Mouse (Mus musculus) myocyte (in vitro differentiated cells): ENCODE measurements around the gene Abhd12b. TPM values are rescaled to one million over a fixed set of nuclear protein-coding genes. Genes with fewer than 3 reads are reported as not detected.

Experiments used
- H3K27me3 ChIP-seq: one replicate; pipeline ENCODE4 v1.6.1; 2011; ENCODE audit not compliant: control insufficient read depth, insufficient read depth, insufficient read length
- H3K36me3 ChIP-seq: one replicate; pipeline ENCODE4 v1.6.1; 2011; ENCODE audit not compliant: control insufficient read depth, insufficient read depth
- H3K4me2 ChIP-seq: one replicate; pipeline ENCODE4 v1.6.1; 2011; ENCODE audit warnings: low read depth, control low read depth
- H3K4me3 ChIP-seq: one replicate; pipeline ENCODE4 v1.5.1; 2011; ENCODE audit warnings: mild to moderate bottlenecking, control low read depth, moderate library complexity
- H3K79me2 ChIP-seq: one replicate; pipeline ENCODE4 v1.6.1; 2011; ENCODE audit not compliant: control insufficient read depth, insufficient read depth
- H3ac ChIP-seq: one replicate; pipeline ENCODE4 v1.6.1; 2011; ENCODE audit not compliant: control insufficient read depth, insufficient read length
- MYOD1 ChIP-seq, 3 experiments: IDR thresholded peaks; one replicate each; pipeline ENCODE4 v1.6.1; 2011; ENCODE audit warnings: control low read depth in 2 of 3, low read depth in 2 of 3, mild to moderate bottlenecking in 2 of 3, moderate library complexity in 1 of 3; ENCODE audit not compliant: insufficient read length in 2 of 3, control insufficient read depth in 1 of 3
- MYOG ChIP-seq, 3 experiments: IDR thresholded peaks; one replicate each; pipeline ENCODE4 v1.6.1; 2011; ENCODE audit warnings: control low read depth in 2 of 3, low read depth in 2 of 3, mild to moderate bottlenecking in 2 of 3; ENCODE audit not compliant: insufficient read length in 2 of 3, control insufficient read depth in 1 of 3, insufficient read depth in 1 of 3
- POLR2AphosphoS2 ChIP-seq: IDR thresholded peaks from one replicate; pipeline ENCODE4 v1.6.1; 2011; ENCODE audit warnings: low read depth, control low read depth; ENCODE audit not compliant: insufficient read length
- SRF ChIP-seq: IDR thresholded peaks from one replicate; pipeline ENCODE4 v1.6.1; 2011; ENCODE audit warnings: low read depth; ENCODE audit not compliant: control insufficient read depth, insufficient read length
- TCF12 ChIP-seq: IDR thresholded peaks from one replicate; pipeline ENCODE4 v1.6.1; 2011; ENCODE audit warnings: mild to moderate bottlenecking, control low read depth; ENCODE audit not compliant: poor library complexity, insufficient read depth, severe bottlenecking
- TCF3 ChIP-seq: IDR thresholded peaks from one replicate; pipeline ENCODE4 v1.6.1; 2011; ENCODE audit warnings: low read depth, control low read depth; ENCODE audit not compliant: insufficient read length
- USF1 ChIP-seq: IDR thresholded peaks from one replicate; pipeline ENCODE4 v1.6.1; 2011; ENCODE audit warnings: low read depth, mild to moderate bottlenecking, control low read depth, moderate library complexity
- polyA plus RNA-seq: library from polyadenylated mRNA; unstranded; fragments of >200 nt; fragmentation: generic; extraction: Trizol; gene quantifications from one replicate; pipeline ENCODE4 v1.2.1, GENCODE M21; 2012; ENCODE audit warnings: missing spikeins

Gene Abhd12b
- polyA plus RNA-seq, 1 experiment: not detected

- no peak for TF ChIP-seq MYOD1 (IDR thresholded peaks at IDR 0.05; ENCODE audit: control insufficient read depth in 1 of 3, insufficient read length in 2 of 3, low read depth in 2 of 3)
- no peak for TF ChIP-seq POLR2AphosphoS2
- no peak for TF ChIP-seq MYOG (IDR thresholded peaks at IDR 0.05; ENCODE audit: control insufficient read depth in 1 of 3, insufficient read depth in 1 of 3, insufficient read length in 2 of 3, low read depth in 2 of 3)
- TF ChIP-seq SRF: no peak
- no peak for TF ChIP-seq USF1
- TF ChIP-seq TCF3: no peak
- no peak for TF ChIP-seq TCF12
- H3ac ChIP-seq: no peak within 1 kb of the TSS
- H3K27me3 ChIP-seq: peaks cover 10% of the 10 kb centered on the region
- no peak within 1 kb of the TSS for H3K4me3 ChIP-seq
- H3K79me2 ChIP-seq: no peaks in the 10 kb centered on the region
- no peak within 1 kb of the TSS for H3K4me2 ChIP-seq
- no peaks in the 10 kb centered on the region for H3K36me3 ChIP-seq
Measured at GRCm38 (mm10) chr12:70231294-70231693, 77.4 kb downstream of the Abhd12b start, which contains the start of gene Pygl. Gene Pygl (minus strand): TSS chr12:70231488.

- H3K27me3 ChIP-seq: peaks cover 8% of the 10 kb centered on the region
- no peak overlapping the region for H3K4me2 ChIP-seq
- no peak for TF ChIP-seq USF1
- TF ChIP-seq MYOD1 (IDR thresholded peaks at IDR 0.05; ENCODE audit: control insufficient read depth in 1 of 3, insufficient read length in 2 of 3, low read depth in 2 of 3): no peak
- H3K79me2 ChIP-seq: no peaks in the 10 kb centered on the region
- no peak overlapping the region for H3ac ChIP-seq
- H3K4me3 ChIP-seq: no peak overlapping the region
- H3K36me3 ChIP-seq: no peaks in the 10 kb centered on the region
Measured at GRCm38 (mm10) chr12:70232020-70232544, 78.1 kb downstream of the Abhd12b start.

Other genes with a start within 250 kb of the Abhd12b start
- 23.2 TPM for gene Sav1, start 167.1 kb upstream of the Abhd12b start, polyA plus RNA-seq
- gene Nin, start 40.4 kb upstream of the Abhd12b start, polyA plus RNA-seq: 5.0 TPM
- gene Pygl, start 77.3 kb downstream of the Abhd12b start, polyA plus RNA-seq: 0.02 TPM
- gene Trim9, start 193.5 kb downstream of the Abhd12b start, polyA plus RNA-seq: not detected